Mouse (Mus musculus) stomach, embryonic 16.5 days (tissue): ENCODE measurements at regions not wholly inside any gene's neighbourhood (a gene's known extent, or its start where the extent isn't known, plus 50 kb on each side); places are given as distances from the start of the nearest gene placed in this dataset.

ENCODE experiments used
- ATAC-seq: fragments of 200-750 bp; cut with Nextera tagmentation; 2 replicates; pipeline ENCODE4 v1.8.0; 2017; ENCODE audit warnings: moderate number of reproducible peaks, moderate TSS enrichment; ENCODE audit not compliant: insufficient read depth, low FRiP score
- H3K27ac ChIP-seq: fragments of 300-500 bp; sonication (generic); 2 replicates; pipeline ENCODE4 v1.5.1; 2014; ENCODE audit warnings: low read length
- H3K27me3 ChIP-seq: fragments of 300-500 bp; sonication (generic); 2 replicates; pipeline ENCODE4 v1.6.1; 2014; ENCODE audit warnings: low read length, control low read depth, mixed read lengths; ENCODE audit not compliant: control insufficient read depth, insufficient read depth
- H3K36me3 ChIP-seq: fragments of 300-500 bp; sonication (generic); 2 replicates; pipeline ENCODE4 v1.6.1; 2014; ENCODE audit warnings: low read length; ENCODE audit not compliant: control insufficient read depth, insufficient read depth
- H3K4me1 ChIP-seq: fragments of 300-500 bp; sonication (generic); 2 replicates; pipeline ENCODE4 v1.6.1; 2014; ENCODE audit warnings: low read length, control low read depth, mixed read lengths; ENCODE audit not compliant: control insufficient read depth, insufficient read depth
- H3K4me2 ChIP-seq: fragments of 300-500 bp; sonication (generic); 2 replicates; pipeline ENCODE4 v1.6.1; 2014; ENCODE audit warnings: low read depth, low read length, mixed read lengths
- H3K4me3 ChIP-seq: fragments of 300-500 bp; sonication (generic); replicated peaks from 2 replicates; pipeline ENCODE4 v1.5.1; 2014; ENCODE audit warnings: mild to moderate bottlenecking, low read length
- H3K9ac ChIP-seq: fragments of 300-500 bp; sonication (generic); 2 replicates; pipeline ENCODE4 v1.6.1; 2014; ENCODE audit warnings: low read length
- H3K9me3 ChIP-seq: fragments of 300-500 bp; sonication (generic); replicated peaks from 2 replicates; pipeline ENCODE4 v1.6.1; 2016; ENCODE audit warnings: low read length, control low read depth; ENCODE audit not compliant: control insufficient read depth
- WGBS: fragments of 180-500 bp; shearing (Covaris S2); extraction: QIAGEN DNeasy Blood & Tissue Kit; methylation state at CpG from one replicate; pipeline ENCODE4 v1.1.7; 2014; 5-methylcytosine and 5-hydroxymethylcytosine counted together

DNA sequence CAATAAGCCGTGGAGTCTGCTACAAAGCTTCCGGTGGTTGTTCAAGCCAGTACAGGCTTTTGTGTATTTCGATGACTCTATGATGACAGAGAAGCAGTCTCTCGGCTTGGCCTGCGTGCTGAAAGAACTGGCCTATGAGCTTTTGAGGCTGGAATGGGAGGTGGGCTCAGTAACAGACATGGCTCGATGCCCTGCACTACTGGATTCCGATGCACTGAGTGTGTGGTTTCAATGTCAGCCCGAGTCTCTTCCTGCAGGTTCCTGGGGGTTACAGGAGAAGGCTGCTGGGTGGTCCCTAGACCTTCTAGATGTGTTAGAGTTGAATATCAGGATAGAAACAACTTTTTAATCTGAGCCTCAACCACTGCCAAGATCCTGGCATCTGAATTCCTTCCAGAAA is 53.2 kb downstream of the Gm815 start:
- H3K27ac ChIP-seq, result no peak overlapping the region
- H3K4me2 ChIP-seq, result no peak overlapping the region
- H3K9me3 ChIP-seq, result no peaks in the 10 kb centered on the region
- no peak overlapping the region for H3K4me3 ChIP-seq
- H3K27me3 ChIP-seq, result no peaks in the 10 kb centered on the region
- WGBS, result 68% methylated on average over 8 of the region's 8 CpGs
- H3K36me3 ChIP-seq, result no peaks in the 10 kb centered on the region
- no peaks in the 10 kb centered on the region for H3K4me1 ChIP-seq
- ATAC-seq, result 0 out of 2 replicates have a peak, but pooled peaks have one; percentile 37
- no peak overlapping the region for H3K9ac ChIP-seq

DNA sequence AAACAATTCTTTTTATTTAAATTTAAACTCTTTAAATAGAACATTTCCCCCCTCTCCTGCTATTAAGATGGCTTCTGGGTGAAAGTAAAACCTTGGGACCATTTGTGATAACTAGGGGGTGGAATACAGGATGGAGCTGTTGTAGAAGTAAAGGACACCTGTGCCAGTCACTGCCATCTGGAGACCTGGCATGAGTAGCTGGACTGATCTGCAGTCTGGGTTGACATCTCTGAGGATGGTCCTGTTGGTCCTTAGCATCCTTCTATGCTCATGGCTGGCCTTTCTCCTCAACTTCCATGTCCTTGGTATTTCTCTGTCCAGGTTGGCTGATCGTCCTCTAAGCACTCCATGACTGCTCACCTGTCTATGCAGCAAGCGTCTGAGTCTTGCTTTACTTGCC is 58.3 kb downstream of the Gm815 start:
- no peak for ATAC-seq
- H3K4me2 ChIP-seq, result no peak overlapping the region
- no peaks in the 10 kb centered on the region for H3K9me3 ChIP-seq
- H3K36me3 ChIP-seq, result no peaks in the 10 kb centered on the region
- no peaks in the 10 kb centered on the region for H3K4me1 ChIP-seq
- WGBS, result 83% methylated on average over 2 of the region's 2 CpGs
- no peak overlapping the region for H3K27ac ChIP-seq
- no peaks in the 10 kb centered on the region for H3K27me3 ChIP-seq
- H3K4me3 ChIP-seq, result no peak overlapping the region
- H3K9ac ChIP-seq, result no peak overlapping the region

DNA sequence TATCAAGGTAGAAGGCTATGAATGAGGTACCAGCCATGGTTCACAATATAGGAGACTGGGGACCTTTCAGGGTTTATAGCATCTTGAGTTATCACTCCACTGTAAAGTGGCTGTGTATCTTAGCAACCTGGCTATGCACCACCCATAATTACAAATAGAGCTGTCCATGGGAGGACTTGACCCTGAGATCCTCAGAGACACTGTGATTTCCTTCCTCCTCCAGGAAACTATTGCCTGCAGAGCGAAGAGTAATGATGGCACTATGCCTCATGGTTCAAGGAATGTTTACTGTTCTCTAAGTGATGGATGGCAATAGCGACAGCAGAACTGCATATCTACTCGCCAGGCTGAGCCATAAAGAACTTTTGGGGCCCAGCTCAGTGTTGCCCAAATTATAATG is 60.9 kb downstream of the Gm815 start:
- WGBS, result 31% methylated on average over 3 of the region's 3 CpGs
- H3K27me3 ChIP-seq, result no peaks in the 10 kb centered on the region
- no peaks in the 10 kb centered on the region for H3K4me1 ChIP-seq
- no peak overlapping the region for H3K9ac ChIP-seq
- no peak overlapping the region for H3K27ac ChIP-seq
- no peak overlapping the region for H3K4me3 ChIP-seq
- H3K9me3 ChIP-seq, result no peaks in the 10 kb centered on the region
- no peak for ATAC-seq
- H3K4me2 ChIP-seq, result no peak overlapping the region
- H3K36me3 ChIP-seq, result no peaks in the 10 kb centered on the region

DNA sequence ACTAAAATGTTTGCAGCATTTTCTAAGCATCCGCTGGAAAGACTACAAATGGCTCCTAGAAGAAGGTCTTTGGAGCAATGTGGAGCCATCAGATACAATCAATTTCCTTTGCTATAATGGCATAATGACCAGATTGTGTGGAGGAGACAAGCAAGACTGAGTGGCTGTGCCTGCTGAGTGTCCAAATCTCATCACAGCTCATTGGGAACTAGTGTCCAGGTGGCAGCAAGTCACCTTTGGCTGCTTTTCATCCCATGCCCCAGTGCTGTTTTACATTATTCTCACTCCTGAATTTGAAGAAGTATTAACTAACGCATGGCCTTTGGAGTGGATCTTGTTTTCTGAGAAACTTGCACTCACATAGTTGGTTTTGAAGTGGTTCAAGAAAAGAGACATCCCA is 62.8 kb downstream of the Gm815 start:
- Histone ChIP-seq H3K9ac (no peak overlapping the region), H3K4me3 (no peak overlapping the region), H3K27ac (no peak overlapping the region), H3K4me2 (no peak overlapping the region), H3K9me3 (no peaks in the 10 kb centered on the region), H3K4me1 (no peaks in the 10 kb centered on the region), H3K36me3 (no peaks in the 10 kb centered on the region), H3K27me3 (no peaks in the 10 kb centered on the region)
- 93% methylated on average over 2 of the region's 2 CpGs for WGBS
- no peak for ATAC-seq

DNA sequence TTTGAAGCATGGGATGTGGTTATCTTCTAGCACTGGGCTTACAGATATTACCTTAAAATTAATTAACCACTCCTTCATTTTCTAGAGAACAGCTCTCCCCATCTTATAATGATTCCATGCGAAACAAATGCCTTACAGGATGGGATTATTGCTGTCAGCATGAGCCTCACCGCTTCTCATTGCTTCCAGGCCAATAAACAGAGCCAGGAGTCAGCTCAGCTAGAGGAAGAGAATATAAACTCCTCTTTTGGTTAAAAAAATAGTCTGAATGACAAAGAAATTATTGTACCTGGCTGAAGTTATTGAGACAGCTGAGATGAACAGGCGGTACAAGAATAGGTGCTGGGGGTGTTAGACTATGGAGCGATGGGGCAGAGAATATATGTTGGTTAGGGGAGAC is 63.5 kb downstream of the Gm815 start:
- Histone ChIP-seq H3K4me3 (no peak overlapping the region), H3K9me3 (no peaks in the 10 kb centered on the region), H3K36me3 (no peaks in the 10 kb centered on the region), H3K27me3 (no peaks in the 10 kb centered on the region), H3K27ac (no peak overlapping the region), H3K9ac (no peak overlapping the region), H3K4me1 (no peaks in the 10 kb centered on the region), H3K4me2 (no peak overlapping the region)
- no peak for ATAC-seq
- 86% methylated on average over 4 of the region's 4 CpGs for WGBS

DNA sequence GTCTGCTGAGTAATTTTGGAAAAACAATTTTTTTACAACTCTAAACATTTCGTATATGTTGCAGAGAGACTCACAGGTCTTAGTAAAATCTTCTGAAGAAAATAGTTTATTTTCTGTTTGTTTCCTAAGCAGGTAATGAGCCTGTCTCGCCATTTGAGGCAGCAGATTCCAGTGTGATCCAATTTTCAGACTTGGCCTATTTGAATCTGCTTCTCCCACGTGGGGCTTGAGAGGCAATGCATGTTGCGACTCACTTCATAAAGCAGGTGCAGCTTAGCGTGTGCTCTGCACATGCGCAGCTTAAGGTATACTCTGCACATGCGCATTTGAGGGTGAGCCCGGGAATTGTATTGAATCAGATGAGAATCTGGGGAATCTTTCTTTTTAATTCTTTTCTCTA is 67.7 kb downstream of the Gm815 start:
- no peak overlapping the region for H3K27ac ChIP-seq
- no peaks in the 10 kb centered on the region for H3K4me1 ChIP-seq
- no peak overlapping the region for H3K9ac ChIP-seq
- H3K9me3 ChIP-seq, result no peaks in the 10 kb centered on the region
- H3K36me3 ChIP-seq, result no peaks in the 10 kb centered on the region
- WGBS, result 80% methylated on average over 8 of the region's 8 CpGs
- no peak for ATAC-seq
- no peaks in the 10 kb centered on the region for H3K27me3 ChIP-seq
- H3K4me2 ChIP-seq, result no peak overlapping the region
- H3K4me3 ChIP-seq, result no peak overlapping the region

DNA sequence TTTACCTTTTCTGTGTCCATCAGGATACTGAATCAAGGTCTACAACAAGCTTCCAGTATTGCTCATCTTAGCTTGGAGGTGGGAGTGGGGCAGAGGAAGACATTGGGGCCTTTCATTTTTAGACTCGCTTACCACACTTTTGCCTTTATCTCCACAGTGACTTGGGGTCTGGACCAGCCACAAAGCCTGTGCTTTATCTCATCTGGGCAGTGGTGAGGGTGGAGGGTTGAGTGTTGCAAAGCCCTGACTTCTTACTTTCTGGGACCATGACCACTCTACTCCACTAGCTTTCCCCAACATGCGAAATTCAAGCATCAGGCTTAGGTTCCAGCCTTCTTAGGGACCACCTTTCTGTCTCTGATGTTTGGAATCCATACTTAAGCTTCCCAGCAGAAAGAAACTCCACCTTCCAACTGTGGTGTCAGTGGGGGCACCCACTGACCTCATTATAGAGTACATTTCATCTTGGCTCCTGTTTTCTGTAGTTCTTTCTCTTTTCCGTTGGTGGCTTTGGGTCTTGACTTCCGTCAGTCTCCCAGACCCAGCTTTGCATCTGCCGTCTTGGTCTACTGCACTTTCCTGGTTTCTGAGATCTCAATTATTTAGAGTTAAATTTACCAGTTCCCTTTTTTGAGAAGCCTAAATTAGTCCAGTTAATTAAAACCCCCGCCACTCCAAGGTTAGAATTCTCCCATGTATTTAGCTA is 80.5 kb downstream of the Gm815 start:
- 87% methylated on average over 6 of the region's 6 CpGs for WGBS
- H3K4me3 ChIP-seq, result no peak overlapping the region
- H3K27me3 ChIP-seq, result no peaks in the 10 kb centered on the region
- H3K4me2 ChIP-seq, result no peak overlapping the region
- no peaks in the 10 kb centered on the region for H3K9me3 ChIP-seq
- no peaks in the 10 kb centered on the region for H3K36me3 ChIP-seq
- ATAC-seq, result no peak
- no peak overlapping the region for H3K27ac ChIP-seq
- H3K4me1 ChIP-seq, result no peaks in the 10 kb centered on the region
- no peak overlapping the region for H3K9ac ChIP-seq

DNA sequence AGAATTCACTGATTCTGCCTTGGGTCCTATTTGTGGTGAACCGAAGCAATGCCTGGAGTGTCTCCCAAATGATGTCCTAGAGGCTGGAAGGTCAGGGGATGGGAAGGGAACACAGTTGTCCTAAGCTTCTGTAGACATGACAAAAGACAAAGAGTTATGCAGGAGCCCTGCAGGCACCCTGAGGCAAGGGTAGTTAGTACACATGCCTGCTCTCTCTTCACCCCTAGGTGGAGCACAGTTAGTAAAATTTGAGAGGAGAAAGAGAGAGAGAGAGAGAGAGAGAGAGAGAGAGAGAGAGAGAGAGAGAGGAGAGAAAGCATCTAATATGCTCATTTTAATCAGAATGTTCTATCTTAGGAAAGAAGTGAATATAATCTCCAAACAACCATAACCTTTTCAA is 87.4 kb downstream of the Gm815 start:
- H3K9ac ChIP-seq, result no peak overlapping the region
- H3K4me2 ChIP-seq, result no peak overlapping the region
- H3K4me1 ChIP-seq, result no peaks in the 10 kb centered on the region
- ATAC-seq, result no peak
- H3K36me3 ChIP-seq, result no peaks in the 10 kb centered on the region
- H3K9me3 ChIP-seq, result no peaks in the 10 kb centered on the region
- WGBS, result 68% methylated on average over 1 of the region's 1 CpGs
- H3K4me3 ChIP-seq, result no peak overlapping the region
- H3K27ac ChIP-seq, result no peak overlapping the region
- H3K27me3 ChIP-seq, result no peaks in the 10 kb centered on the region

DNA sequence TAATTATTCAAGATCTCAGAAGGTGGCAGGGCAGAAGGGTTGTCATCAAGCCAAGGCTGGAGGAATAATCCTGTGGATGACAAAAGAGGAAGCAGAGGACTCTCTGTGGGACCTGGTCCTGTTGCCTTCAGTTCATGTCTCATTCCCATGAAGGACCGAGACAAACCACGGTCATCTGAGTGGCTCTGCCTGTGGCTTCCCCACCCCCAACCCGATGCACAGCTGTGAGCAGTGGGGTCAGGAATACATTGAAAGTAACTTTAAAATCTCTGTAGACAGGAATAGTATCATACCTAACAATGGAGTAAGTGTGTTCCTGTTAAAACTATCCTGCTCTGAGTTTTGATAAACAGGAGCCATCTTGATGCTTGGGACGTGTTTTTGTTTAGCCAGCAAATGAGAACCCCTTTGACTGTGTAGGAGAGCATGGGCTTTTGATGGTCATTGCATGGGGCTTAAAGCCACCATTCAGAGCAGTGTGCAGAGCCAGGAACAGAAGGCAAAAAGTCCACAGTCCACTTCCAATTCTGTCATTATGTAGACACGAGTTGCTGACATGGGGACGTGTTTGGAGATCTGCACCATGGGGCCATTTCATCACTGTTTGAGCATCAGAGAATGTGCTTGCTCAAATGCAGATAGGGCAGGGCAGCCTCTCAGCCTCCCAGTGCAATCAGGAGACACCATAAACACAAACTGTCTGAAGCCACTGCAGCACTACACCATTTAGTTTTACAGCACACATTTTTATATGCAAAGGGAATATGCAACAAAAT is 88.3 kb downstream of the Gm815 start:
- 81% methylated on average over 6 of the region's 6 CpGs for WGBS
- no peak overlapping the region for H3K27ac ChIP-seq
- H3K27me3 ChIP-seq, result no peaks in the 10 kb centered on the region
- H3K9me3 ChIP-seq, result no peaks in the 10 kb centered on the region
- no peaks in the 10 kb centered on the region for H3K36me3 ChIP-seq
- H3K4me1 ChIP-seq, result no peaks in the 10 kb centered on the region
- no peak overlapping the region for H3K4me3 ChIP-seq
- H3K9ac ChIP-seq, result no peak overlapping the region
- H3K4me2 ChIP-seq, result no peak overlapping the region
- no peak for ATAC-seq
